Mouse (Mus musculus): ENCODE results near the gene Mrpl54.

DNA sequence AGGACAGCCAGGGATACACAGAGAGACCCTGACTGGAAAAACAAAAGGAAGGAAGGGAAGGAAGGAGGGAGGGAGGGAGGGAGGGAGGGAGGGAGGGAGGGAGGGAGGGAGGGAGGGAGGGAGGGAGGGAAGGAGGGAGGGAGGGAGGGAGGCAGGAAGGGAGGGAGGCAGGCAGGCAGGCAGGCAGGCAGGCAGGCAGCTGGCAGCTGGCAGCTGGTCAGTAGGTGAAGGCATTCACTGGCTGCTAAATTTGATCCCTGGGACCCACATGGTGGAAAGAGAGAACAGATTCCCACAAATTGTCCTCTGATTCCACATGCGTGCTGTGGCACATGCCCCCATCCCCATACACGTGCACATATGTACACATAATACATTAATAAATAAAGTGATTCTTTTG lies 28.1 kb downstream of the Mrpl54 start:
- TF ChIP-seq CTCF (IDR thresholded peaks at IDR 0.05; ENCODE audit: borderline replicate concordance, control insufficient read depth, extremely low read depth, insufficient read depth, low read length, poor library complexity), result no peak
- no peak for TF ChIP-seq POLR2A (IDR thresholded peaks at IDR 0.05; ENCODE audit: control insufficient read depth, extremely low read depth, insufficient read depth, low read length, poor library complexity)

All from thymus, adult 2 months (tissue).